Mouse (Mus musculus): ENCODE measurements at regions not wholly inside any gene's neighbourhood (a gene's known extent, or its start where the extent isn't known, plus 50 kb on each side); places are given as distances from the start of the nearest gene placed in this dataset.

- DNase-seq: no peak
These were observed 61.8 kb upstream of the Dync1i1 start for GRCm38 (mm10) chr6:5663433-5664175.

- DNase-seq: no peak
These were observed 80.2 kb upstream of the Dync1i1 start for GRCm38 (mm10) chr6:5645150-5645732.

GRCm38 (mm10) chr6:5634222-5634621, 91.2 kb upstream of the Dync1i1 start:
- no peak for DNase-seq

GRCm38 (mm10) chr6:5633036-5633708, 92.3 kb upstream of the Dync1i1 start:
- DNase-seq: peak; percentile 91

DNA sequence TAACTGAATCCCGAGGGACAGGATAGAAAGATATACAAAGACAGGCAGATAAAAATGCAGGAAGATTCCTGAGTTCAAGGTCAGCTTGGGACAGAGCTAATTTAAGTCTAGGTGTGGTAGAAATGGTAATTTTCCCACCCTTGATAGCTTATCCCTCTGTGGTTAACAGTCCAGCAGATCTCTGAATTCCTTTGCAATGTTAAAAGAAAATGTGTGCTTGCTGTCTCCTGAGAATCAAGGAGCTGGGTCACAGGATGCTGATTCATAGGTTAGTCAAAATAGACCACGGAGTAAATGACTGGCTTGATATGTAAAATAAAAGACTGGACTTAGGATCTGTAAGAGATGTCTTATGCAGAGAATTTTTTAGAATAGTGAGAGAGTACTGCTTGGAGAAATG, 101.4 kb upstream of the Dync1i1 start:
- no peak for DNase-seq

DNA sequence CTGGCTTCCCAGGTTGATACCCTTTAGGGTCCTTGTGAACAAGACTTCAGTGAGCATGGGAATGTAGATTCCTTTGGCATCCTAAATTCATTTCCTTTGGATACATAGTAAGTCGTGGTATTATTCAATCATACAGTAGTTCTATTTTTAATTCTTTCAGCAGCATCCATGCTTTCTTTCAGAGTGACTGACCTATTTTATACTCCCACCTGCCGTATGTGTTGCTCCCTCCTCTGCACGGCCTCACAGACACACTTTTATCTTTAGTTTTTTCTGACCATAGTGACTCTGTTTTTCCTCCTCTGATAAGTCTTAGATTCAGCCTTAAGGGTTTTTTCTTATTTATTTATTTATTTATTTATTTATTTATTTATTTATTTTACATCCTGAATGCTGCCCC, 103.9 kb upstream of the Dync1i1 start:
- DNase-seq: no peak

DNA sequence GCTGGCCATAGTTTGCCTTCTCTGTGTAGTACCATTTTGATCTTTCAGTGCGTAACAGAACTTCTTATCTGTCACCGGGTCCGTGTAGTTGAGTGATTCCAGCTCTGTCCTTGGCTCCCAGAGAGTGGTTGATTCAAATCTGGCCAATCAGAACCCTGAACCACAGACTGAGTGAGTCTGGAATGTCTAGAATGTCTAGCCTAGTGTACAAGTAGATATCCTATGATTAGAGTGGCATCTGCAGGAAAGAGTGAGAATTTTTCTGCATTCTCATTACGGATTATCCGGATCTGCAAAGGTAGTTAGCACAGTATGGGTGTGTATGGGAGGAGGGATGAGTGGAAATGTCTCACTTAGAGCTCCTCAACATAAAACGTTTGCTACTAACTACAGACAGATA, 97.9 kb upstream of the Pdk4 start:
- peak; percentile 45 for DNase-seq

DNA sequence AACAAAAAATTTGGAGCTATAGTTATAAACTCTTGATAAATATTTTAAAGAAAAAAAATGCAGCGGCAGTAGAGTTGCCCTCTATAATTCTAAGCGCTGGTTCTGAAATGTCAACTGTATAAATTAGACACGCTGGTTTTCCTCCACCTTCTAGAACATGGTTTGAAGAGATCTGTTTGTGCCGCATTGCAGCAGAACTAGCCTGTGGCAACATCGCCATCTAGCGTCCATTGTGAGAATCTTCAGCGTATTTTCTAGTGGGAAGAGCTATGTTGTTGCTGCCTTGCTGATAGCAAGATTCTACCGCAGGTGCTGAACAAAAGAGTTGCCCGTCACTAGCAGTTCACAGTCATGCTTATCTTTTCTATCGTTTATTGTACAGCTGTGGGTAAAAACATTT, 93.5 kb upstream of the Pdk4 start:
- DNase-seq: peak; percentile 71

GRCm38 (mm10) chr6:5582923-5583525, 86.9 kb upstream of the Pdk4 start:
- DNase-seq: peak; percentile 61

DNA sequence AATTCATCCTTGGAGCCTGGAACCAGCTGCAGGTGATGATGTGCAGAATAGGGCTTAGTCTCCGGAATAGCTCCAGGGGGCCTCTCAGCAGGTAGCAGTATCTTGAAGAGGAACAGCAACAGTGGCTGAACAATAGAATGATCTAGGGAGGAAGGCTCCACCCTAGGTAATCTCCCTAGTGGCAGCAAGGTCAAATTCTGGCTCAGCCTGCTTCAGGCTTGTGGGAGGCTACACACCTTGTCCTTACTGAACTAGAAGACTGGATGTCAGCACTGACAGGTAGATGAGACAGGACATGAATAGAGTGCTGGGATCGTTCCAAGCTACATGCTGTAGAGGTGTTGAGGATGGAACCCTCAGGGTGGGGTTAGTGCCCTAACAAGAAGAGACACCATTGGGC, 80.8 kb upstream of the Pdk4 start:
- DNase-seq: peak; percentile 76

DNA sequence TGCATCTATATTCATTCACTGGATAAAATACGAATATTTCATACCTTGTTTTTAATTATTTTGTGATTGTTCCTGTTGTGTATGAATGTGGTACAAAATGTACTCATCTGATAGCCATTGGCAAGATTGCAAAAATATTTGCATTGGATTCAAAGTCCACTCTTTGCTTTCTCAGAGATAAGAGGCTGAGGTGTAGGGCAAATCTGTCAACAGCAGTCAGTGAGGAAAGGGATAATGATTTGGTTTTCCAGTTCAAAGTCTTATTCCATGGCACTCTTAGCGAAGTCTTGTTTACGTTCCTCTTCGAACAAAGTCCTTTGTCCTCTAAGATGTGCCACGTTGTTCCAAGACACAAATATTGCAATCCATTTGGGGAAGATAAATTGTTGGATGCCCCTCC, 70.5 kb upstream of the Pdk4 start:
- no peak for DNase-seq

GRCm38 (mm10) chr6:5565049-5565448, 68.9 kb upstream of the Pdk4 start:
- no peak for DNase-seq

DNA sequence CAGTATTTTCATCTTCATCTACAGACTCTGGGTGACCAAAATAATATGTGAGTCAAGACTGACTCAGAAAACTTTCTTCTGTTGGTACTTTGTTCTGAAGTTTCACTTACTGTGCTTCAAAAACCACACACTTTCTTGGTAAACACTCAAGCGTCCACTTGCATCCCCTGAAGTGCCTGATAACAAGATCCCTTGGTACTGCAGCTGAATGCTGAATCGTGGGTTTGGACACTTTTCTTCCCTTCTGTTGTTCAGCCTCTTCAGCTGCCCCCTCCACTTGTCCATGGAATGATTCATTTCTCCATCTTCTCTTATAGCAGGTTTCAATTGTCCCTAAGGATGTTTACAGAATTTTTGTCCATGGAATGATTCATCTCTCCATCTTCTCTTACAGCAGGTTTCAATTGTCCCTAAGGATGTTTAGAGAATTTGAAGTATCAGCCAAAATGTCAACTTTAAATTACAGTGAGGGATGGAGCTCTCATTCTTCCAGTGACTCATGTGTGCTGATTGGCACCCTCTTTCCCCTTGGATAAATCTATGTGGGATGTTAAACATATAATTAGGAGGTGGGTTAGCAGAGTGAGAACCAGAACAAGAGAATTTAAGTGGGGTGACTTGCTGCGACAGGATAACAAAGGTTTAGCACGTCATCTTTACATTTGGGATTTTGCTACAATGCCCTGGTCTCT, 57.7 kb upstream of the Pdk4 start:
- DNase-seq: no peak

DNA sequence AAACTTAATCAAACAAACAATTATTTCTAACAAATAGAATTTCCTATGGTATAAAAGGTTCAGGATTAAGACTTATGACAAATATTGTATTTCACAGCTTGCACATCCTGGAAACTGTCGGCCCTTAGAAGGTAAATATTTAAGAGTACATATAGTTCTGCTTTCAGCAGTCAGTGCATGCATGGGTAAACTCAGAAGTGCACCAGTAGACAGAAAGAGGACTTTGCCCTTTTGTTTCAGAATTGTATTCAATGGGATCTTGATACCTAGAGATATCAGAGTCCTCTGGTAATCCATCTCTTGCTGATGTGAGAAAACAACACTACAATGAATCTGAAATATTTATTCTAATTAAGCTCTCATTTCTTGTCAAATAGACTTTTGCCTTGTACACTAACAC, 54.0 kb upstream of the Pdk4 start:
- no peak for DNase-seq
